Mouse (Mus musculus) frontal cortex, postnatal 14 days (tissue): ENCODE data around the gene Npcd.

Experiments
- DNase-seq, 2 experiments: peaks; one replicate each; pipeline ENCODE4 v3.0.0; 2022; ENCODE audit warnings: low spot score in 2 of 2

Npcd gene

GRCm38 (mm10) chr15:79741921-79742705 lies 91.9 kb downstream of the Npcd start, which contains the start of gene Sun2:
TSS of gene Sun2 (minus strand) at chr15:79742536.
- DNase-seq: peak; percentile 82 to 93

- no peak for DNase-seq
Observed at GRCm38 (mm10) chr15:79741173-79741858, 92.7 kb downstream of the Npcd start.

- DNase-seq: no peak
Observed at GRCm38 (mm10) chr15:79740739-79741138, 93.3 kb downstream of the Npcd start.
